Mouse (Mus musculus): ENCODE results near the gene Npas2.

GRCm38 (mm10) chr1:39256051-39256450, 62.5 kb downstream of the Npas2 start:
- TF ChIP-seq TCF12 (IDR thresholded peaks at IDR 0.05; ENCODE audit: low read depth, low read length) (no peak), CTCF (IDR thresholded peaks at IDR 0.05 in 2 of 3, conservative IDR thresholded peaks at IDR 0.05 in 1 of 3; ENCODE audit: control insufficient read depth in 1 of 3, insufficient read depth in 1 of 3, low read depth in 2 of 3, low read length in 3 of 3, poor library complexity in 1 of 3, severe bottlenecking in 1 of 3) (no peak), ZC3H11A (IDR thresholded peaks at IDR 0.05; ENCODE audit: low read depth, low read length) (no peak), GATA1 (IDR thresholded peaks at IDR 0.05; ENCODE audit: low read depth, low read length) (no peak), NELFE (IDR thresholded peaks at IDR 0.05; ENCODE audit: low read depth, low read length) (no peak), ETS1 (IDR thresholded peaks at IDR 0.05; ENCODE audit: low read depth, low read length) (no peak), USF2 (IDR thresholded peaks at IDR 0.05; ENCODE audit: borderline replicate concordance in 1 of 2, insufficient read depth in 1 of 2, low read depth in 1 of 2, low read length in 2 of 2) (no peak), ZNF384 (IDR thresholded peaks at IDR 0.05; ENCODE audit: low read depth, low read length) (no peak), HCFC1 (IDR thresholded peaks at IDR 0.05; ENCODE audit: low read depth, low read length) (no peak)

Measured in MEL (cell line).